Mouse (Mus musculus): ENCODE data around the gene Sapcd1.

Sapcd1 gene

GRCm38 (mm10) chr17:35027277-35028068 lies at the start of gene Sapcd1:
Gene Sapcd1 (minus strand): TSS chr17:35028016.
- peak; percentile 92 for DNase-seq

GRCm38 (mm10) chr17:35077285-35077684 lies 49.5 kb upstream of the Sapcd1 start:
- DNase-seq: peak; percentile 94

GRCm38 (mm10) chr17:35076507-35077176 lies 48.8 kb upstream of the Sapcd1 start, which contains the start of gene Ly6g6e:
Gene Ly6g6e (plus strand): TSS chr17:35076902.
- DNase-seq: no peak

- DNase-seq: no peak
Measured at GRCm38 (mm10) chr17:35074097-35074496, 46.3 kb upstream of the Sapcd1 start.

- no peak for DNase-seq
Measured at GRCm38 (mm10) chr17:35071454-35071853, 43.6 kb upstream of the Sapcd1 start.

GRCm38 (mm10) chr17:35070556-35071229 lies 42.9 kb upstream of the Sapcd1 start:
- peak; percentile 95 for DNase-seq

GRCm38 (mm10) chr17:35068213-35068914 lies 40.5 kb upstream of the Sapcd1 start:
- no peak for DNase-seq

- DNase-seq: no peak
Measured at GRCm38 (mm10) chr17:35066084-35066483, 38.3 kb upstream of the Sapcd1 start, which contains the start of gene Mpig6b. Gene Mpig6b (minus strand): TSS chr17:35066184.

- peak; percentile 97 for DNase-seq
Measured at GRCm38 (mm10) chr17:35064951-35065947, 37.4 kb upstream of the Sapcd1 start, which contains the start of gene Ly6g6c. Gene Ly6g6c (plus strand): TSS chr17:35065388.

GRCm38 (mm10) chr17:35064378-35064877 lies 36.6 kb upstream of the Sapcd1 start:
- DNase-seq: no peak

- DNase-seq: peak; percentile 94
Measured at GRCm38 (mm10) chr17:35063466-35063865, 35.6 kb upstream of the Sapcd1 start.

GRCm38 (mm10) chr17:35061299-35061698 lies 33.5 kb upstream of the Sapcd1 start:
- peak; percentile 92 for DNase-seq

GRCm38 (mm10) chr17:35060737-35061297 lies 33.0 kb upstream of the Sapcd1 start:
- peak; percentile 96 for DNase-seq

GRCm38 (mm10) chr17:35060071-35060470 lies 32.3 kb upstream of the Sapcd1 start:
- peak; percentile 95 for DNase-seq

- DNase-seq: peak; percentile 99
Measured at GRCm38 (mm10) chr17:35058911-35059892, 31.4 kb upstream of the Sapcd1 start, which contains the start of gene Ddah2. Gene Ddah2 (plus strand): TSS chr17:35059035.

GRCm38 (mm10) chr17:35058316-35058715 lies 30.5 kb upstream of the Sapcd1 start:
- peak; percentile 95 for DNase-seq

GRCm38 (mm10) chr17:35057090-35057489 lies 29.3 kb upstream of the Sapcd1 start:
- no peak for DNase-seq

GRCm38 (mm10) chr17:35055691-35056495 lies 28.1 kb upstream of the Sapcd1 start:
- DNase-seq: peak; percentile 94

All from heart, adult 11 months (tissue).